Comparison of ENCODE assay signal across 9 mouse cellular contexts in genomic region chr19:45747028-45747867, GRCm38 (mm10). TPM values are rescaled to one million over a fixed set of nuclear protein-coding genes. Genes with fewer than 3 reads are reported as not detected.
DNase-seq lines count a peak whose midpoint lies in the region; ATAC-seq and TF ChIP-seq lines count a peak whose summit lies in the region.
"Had no signal": no experiment of that assay in that cellular context is flagged by ENCODE, and none has a peak within 500 bp of the region (broad histone marks: within the 10 kb centered on the region; RNA-seq: fewer than 3 reads in every experiment).

No protein-coding gene starts in this region.

- H3K4me2 ChIP-seq in liver, postnatal 0 days (ENCODE audit: low read depth, low read length), result no peak overlapping the region

- H3K4me1 ChIP-seq in liver, postnatal 0 days (ENCODE audit: insufficient read depth), result peaks cover 36% of the 10 kb centered on the region

- 32% methylated on average over 11 of the region's 11 CpGs for WGBS in liver, postnatal 0 days (ENCODE audit: insufficient replicate concordance)

- DNase-seq in adrenal gland, adult 2 months, result peak; percentile 84
- DNase-seq in embryo, embryonic 11.5 days (ENCODE audit: low read depth, low spot score), result peak; percentile 81
- DNase-seq in heart, adult 9 months (ENCODE audit: low spot score in 2 of 2), result peak; percentile 38 to 79
- peak; percentile 93 to 94 for DNase-seq in kidney, postnatal 4 days
- DNase-seq in liver, postnatal 0 days, result peak; percentile 91
- DNase-seq in right cerebral cortex, adult 18-20 months, result peak; percentile 81
- peak; percentile 69 for DNase-seq in urinary bladder, adult 2 months (ENCODE audit: low spot score)

- peaks cover 38% of the 10 kb centered on the region for H3K27me3 ChIP-seq in liver, postnatal 0 days (ENCODE audit: insufficient read depth, low read length)

- H3K36me3 ChIP-seq in liver, postnatal 0 days (replicated peaks; ENCODE audit: insufficient read depth, low read length), result peaks cover 13% of the 10 kb centered on the region

- ATAC-seq in CD4-positive, CD25-positive, alpha-beta regulatory T cell, adult 4 months, result peak; percentile 32
- peak; percentile 31 for ATAC-seq in liver, postnatal 0 days

- H3K4me3 ChIP-seq in liver, postnatal 0 days (ENCODE audit: low read depth, low read length), result no peak overlapping the region

- H3K27ac ChIP-seq in liver, postnatal 0 days (ENCODE audit: low read depth), result no peak overlapping the region
- H3K27ac ChIP-seq: lung, embryonic 15.5 days had no signal

- peak; percentile 93 for TF ChIP-seq CTCF in liver, postnatal 0 days (IDR thresholded peaks at IDR 0.05; ENCODE audit: low read depth)

- TF ChIP-seq EP300 in liver, postnatal 0 days (IDR thresholded peaks at IDR 0.05; ENCODE audit: low read depth), result peak; percentile 50; the same call in 1 of the 2 replicates

- no peak overlapping the region for H3K9ac ChIP-seq in liver, postnatal 0 days (replicated peaks)
- H3K9ac ChIP-seq: lung, embryonic 15.5 days had no signal

- H3K9me3 ChIP-seq in liver, postnatal 0 days (ENCODE audit: low read length), result no peaks in the 10 kb centered on the region
- H3K9me3 ChIP-seq: lung, embryonic 15.5 days had no signal

RNA-seq across cellular contexts. Expression of gene Npm3, which starts 2.1 kb away (rescaled TPM):
- polyA plus RNA-seq in CD4-positive, CD25-positive, alpha-beta regulatory T cell, adult 4 months (2017; shearing (Covaris generic)), result 10 to 100 TPM; 11.9 to 37.1 TPM
- 10 to 100 TPM; 26.1 to 27.6 TPM for total RNA-seq in adrenal gland, adult 2 months (2021)
- 52.2 and 53.3 TPM in 2 replicates for polyA plus RNA-seq in adrenal gland, adult 2 months (2012; rRNA removed)
- 6.3 and 6.5 TPM in 2 replicates for polyA plus RNA-seq in liver, postnatal 0 days (2015; fragmentation: Nextera tagmentation; extraction: Ambion mirVana)
- 65.7 and 70.7 TPM in 2 replicates for polyA plus RNA-seq in urinary bladder, adult 2 months (2012; rRNA removed)

RNA-seq across cellular contexts. Expression of gene Fgf8, which starts 4.5 kb away (rescaled TPM):
- not detected for polyA plus RNA-seq in CD4-positive, CD25-positive, alpha-beta regulatory T cell, adult 4 months (2017; shearing (Covaris generic))
- not detected for total RNA-seq in adrenal gland, adult 2 months (2021)
- polyA plus RNA-seq in adrenal gland, adult 2 months (2012; rRNA removed), result 0.30 TPM in 1 of 2 replicates, not detected in the other
- polyA plus RNA-seq in liver, postnatal 0 days (2015; fragmentation: Nextera tagmentation; extraction: Ambion mirVana), result not detected in 2 replicates
- polyA plus RNA-seq in urinary bladder, adult 2 months (2012; rRNA removed), result not detected in 2 replicates
- polyA plus RNA-seq: lung, embryonic 15.5 days had no signal

RNA-seq across cellular contexts. Expression of gene Mgea5, which starts 36.4 kb away (rescaled TPM):
- 100 to 1,000 TPM; 191 to 247 TPM for polyA plus RNA-seq in CD4-positive, CD25-positive, alpha-beta regulatory T cell, adult 4 months (2017; shearing (Covaris generic))
- 10 to 100 TPM; 55.8 to 85.1 TPM for total RNA-seq in adrenal gland, adult 2 months (2021)
- polyA plus RNA-seq in adrenal gland, adult 2 months (2012; rRNA removed), result 5.4 and 8.2 TPM in 2 replicates
- polyA plus RNA-seq in liver, postnatal 0 days (2015; fragmentation: Nextera tagmentation; extraction: Ambion mirVana), result 10.3 and 10.8 TPM in 2 replicates
- 74.9 and 76.7 TPM in 2 replicates for polyA plus RNA-seq in urinary bladder, adult 2 months (2012; rRNA removed)
